Mouse (Mus musculus) granulocyte monocyte progenitor cell, adult 5-6 weeks (primary cell): ENCODE measurements around the gene Smco4. TPM values are rescaled to one million over a fixed set of nuclear protein-coding genes. Genes with fewer than 3 reads are reported as not detected.
A peak's percentile ranks its signal among the peaks of the same experiment; 100 is the strongest.
"Not testable (repeated sequence)": the region's sequence is repeated elsewhere in the genome, so short reads cannot be mapped to it uniquely, and the experiment has no call there.

Experiments
- ATAC-seq: replicated peaks from 2 replicates; pipeline ENCODE4 v1.8.0; 2016; ENCODE audit warnings: mild to moderate bottlenecking, moderate TSS enrichment, inconsistent platforms; ENCODE audit not compliant: poor library complexity, severe bottlenecking
- total RNA-seq, 2 experiments: library from RNA; stranded (forward) in 1 of 2; stranded (reverse) in 1 of 2; fragments of 200-712, 200-1000 nt in 1 of 2; fragments of >200 nt in 1 of 2; fragmentation: Nextera tagmentation in 1 of 2; gene quantifications; 2 replicates each; pipeline ENCODE4 v1.2.3; 2014 to 2017

The Smco4 gene
- total RNA-seq (2014; fragmentation: Nextera tagmentation) (29.3 and 46.2 TPM in 2 replicates), total RNA-seq (2017) (11.2 and 13.8 TPM in 2 replicates)

DNA sequence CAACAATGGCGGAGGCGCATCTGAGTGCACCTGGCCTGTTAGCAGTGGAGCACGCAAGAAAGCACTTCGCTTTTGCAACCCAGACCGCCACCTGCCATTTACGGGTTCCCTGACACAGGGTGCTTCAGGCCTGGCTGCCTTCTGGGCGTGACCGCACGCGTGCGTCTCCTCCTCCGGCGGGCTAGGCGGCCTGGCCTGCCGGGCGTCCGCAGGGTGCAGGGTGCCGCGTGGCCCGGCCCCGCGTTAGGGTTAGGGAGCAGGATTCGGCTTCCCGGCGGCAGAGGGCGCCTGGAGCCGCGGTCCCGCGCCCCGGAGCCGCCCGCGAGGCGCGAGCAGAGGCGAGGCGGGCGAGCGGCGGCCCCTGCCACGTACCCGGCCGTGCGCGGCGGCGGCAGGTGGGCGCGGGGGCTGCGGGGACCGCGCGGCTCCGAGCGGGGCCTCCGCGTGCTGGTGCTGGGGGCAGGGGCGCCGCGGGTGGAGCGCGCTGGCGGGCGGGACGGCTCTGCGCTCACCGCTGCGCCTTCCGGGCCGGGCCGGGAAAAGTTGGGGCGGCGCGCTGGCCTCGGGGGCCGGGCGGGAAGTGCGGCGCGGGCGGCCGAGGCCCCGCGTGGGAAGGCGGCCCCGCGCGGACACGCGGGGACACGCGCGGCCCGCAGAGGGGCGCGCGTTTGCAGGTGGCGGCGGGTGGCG, at the start of gene Smco4:
Smco4 (plus strand) TSS at position 198 of the 690 bp plus-strand sequence.
- ATAC-seq = peak; percentile 89

DNA sequence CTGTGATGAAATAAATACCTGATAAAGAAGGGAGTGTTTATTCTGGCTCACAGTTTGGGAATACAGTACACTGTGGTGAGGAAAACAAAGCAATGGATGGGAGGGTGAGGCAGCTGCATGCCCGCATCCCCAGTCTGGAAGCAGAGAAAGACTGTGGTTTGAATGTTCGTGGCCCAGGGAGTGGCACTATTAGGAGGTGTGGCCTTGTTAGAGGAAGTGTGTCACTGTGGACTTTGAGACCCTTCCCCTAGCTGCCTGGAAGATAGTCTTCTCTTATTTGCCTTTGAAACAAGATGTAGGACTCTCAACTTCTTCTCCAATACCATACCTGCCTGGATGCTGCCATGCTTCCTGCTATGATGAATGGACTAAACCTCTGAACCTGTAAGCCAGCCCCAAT, 45.8 kb upstream of the Smco4 start:
- no peak for ATAC-seq

DNA sequence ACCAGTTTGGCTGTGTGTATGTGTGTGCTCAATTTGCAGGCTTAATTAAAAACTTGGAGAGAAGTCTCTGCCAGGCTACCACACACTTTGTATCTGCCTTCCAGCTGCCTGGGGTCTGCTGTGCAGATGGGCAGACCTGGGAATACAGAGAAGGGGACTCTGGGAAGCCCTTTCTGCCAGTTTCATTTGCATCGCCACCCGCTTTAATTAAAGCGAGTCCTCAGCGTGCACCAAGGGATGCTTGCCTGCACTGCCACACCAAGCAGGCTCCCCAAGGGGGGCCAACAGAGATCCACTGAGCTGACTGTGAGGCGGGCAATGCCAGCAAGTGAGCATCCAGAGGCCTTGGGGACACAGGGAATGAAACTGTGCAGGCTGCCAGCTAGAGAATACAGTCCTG, 42.3 kb upstream of the Smco4 start:
- no peak for ATAC-seq

DNA sequence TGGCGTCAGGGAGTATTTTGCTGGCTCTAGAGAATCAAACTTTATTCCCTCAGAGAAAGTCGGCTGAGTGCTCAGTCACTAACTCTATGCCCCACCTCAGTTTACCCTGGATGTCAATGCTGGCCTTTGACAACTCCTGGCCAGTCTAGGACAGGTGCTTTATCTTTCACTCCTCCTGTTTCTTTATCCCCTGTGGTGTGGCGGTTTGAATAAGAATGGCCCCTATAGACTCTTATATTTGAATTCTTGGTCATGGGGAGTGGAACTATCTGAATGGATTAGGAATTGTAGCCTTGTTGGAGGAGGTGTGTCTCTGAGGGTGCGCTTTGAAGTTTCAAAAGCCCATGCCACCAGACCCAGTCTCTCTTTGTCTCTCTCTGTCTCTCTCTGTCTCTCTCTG, 21.0 kb upstream of the Smco4 start:
- ATAC-seq = no peak

DNA sequence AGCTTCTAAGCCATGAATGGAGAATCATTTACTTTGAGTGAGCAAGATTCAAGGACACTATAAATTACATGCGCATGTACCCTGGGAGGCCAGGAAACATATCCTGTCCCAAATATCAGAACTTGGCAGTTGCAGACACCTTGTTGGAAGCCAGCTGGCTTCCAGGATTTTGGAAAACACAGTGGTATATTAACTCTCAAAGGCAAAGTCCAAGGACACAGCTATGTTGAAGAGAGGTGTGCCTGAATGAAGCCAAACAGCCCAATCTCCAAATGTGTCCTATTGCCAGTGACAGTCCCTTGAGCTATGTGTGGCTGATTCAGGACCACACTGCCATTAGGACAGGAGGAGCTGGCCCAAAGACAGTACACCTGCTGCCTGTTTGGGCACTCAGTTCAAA, 20.0 kb upstream of the Smco4 start:
- ATAC-seq = no peak

DNA sequence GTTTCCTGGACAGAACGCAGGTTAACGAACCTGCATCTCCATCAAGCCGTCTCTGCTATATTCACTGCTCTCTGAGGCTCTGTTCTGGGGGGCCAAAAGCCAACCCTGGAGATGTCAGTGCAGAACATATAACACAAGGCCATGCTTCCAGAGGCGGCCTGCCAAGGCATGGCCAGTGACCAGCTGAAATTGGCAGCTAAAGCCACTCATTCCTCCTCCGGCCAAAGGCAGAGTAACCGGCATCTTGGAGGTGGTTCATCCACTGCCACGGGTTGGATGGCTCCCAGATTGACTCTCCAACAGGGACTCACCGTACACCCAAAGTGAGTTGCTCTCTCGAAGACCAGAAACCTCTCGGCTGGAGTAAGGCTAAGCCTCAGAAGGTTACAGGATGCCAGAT, 15.7 kb upstream of the Smco4 start:
- ATAC-seq = no peak

DNA sequence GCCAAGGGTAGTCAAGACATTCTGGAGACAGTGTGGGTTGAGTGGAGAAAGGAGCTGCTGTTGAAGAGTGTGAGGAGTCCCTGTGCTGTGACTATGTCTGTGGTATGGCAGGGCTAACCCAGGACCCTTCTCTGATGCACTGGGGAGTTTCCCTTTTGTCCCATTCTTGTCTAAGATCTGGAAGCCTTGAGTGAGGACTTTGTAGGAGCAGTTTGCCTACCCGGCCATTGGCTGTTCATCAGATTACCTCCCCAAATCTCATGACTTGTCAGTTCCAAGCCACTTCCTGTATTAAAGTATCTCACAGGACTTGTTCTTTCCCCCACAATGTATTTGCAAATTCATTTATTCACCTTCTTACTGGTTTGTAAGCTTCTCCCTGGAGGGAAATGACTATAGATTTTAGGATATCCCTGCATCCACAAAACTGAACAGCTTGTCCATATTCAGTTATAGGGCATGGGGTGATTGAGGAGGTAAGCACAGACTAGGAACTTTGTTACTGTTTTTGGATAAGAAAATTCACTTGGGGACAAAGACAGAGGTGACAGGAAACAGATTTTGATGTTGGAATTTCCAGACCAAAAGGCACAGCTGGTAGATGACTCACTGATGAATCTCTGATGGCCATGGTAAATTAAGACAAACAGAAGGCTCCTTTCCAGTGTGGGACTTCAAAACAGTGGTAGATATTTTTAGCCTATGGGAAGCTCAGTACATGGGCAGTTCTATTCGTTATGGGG, 5.4 kb upstream of the Smco4 start:
- no peak; the same call in 1 of the 2 replicates for ATAC-seq

DNA sequence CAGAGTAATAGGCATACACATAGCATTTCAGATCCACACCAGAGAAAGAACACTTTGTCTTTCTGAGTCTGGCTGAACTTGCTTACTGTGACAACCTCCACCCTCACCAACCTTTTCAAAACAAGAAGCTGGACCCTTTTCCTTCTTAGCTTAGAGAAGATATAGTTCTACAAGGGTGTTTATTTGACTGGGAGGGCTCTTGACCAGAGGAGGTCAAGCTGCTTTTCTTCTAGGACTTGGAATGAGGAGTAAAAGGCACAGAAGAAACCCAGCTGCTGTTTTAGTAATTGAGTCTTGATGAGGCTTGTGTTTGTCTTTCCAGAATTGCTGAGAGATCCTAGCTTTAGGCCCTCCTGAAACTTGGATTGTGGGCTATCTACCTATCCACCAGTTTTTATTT, 3.9 kb upstream of the Smco4 start:
- ATAC-seq = no peak

DNA sequence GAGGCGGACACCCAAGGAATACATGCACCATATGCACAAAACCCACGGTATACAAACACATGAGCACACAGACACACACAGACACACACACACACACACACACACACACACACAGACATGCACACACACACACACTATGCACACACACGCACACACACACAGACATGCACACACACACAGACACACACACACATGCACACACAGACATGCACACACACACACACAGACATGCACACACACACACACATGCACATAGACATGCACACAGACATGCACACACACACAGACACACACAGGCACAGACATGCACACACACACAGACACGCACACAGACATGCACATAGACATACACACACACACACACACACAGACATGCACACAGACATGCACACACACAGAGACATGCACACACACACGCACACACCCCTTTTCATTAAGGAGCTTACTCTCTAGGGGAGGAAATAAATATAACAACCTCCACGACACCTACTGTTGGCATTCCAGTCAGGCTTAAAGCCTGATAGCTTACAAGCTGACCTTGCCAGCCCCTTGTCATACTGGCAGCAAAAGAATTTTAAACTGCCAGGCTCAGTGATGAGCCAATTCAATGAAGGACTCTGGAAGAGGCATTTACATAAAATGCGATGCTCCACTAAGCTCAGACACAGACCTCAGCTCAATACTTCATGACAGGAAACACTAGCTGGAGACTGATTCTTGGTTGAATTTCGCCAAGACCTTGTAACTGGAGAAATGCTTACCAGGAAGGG, 2.7 kb upstream of the Smco4 start:
- no peak for ATAC-seq

DNA sequence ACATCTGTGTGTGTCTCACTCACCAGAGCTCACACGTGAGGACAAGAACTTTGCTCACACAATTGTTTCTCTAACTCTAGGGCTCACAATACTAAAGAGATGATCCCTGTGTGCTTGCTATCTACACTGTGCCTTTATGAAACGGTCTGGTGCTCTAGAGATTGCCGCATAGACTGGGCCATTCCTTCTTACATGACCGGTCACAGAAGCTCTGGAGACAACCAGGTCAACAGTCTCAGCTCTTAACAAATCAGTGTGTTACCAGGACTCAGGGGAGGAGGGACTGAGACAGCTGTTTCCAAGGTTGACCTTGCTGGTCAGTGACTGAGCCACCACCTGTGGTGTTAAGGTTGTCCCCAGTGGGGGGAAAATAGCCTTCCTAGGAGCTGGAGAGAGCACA, 1.5 kb upstream of the Smco4 start:
- ATAC-seq = no peak

DNA sequence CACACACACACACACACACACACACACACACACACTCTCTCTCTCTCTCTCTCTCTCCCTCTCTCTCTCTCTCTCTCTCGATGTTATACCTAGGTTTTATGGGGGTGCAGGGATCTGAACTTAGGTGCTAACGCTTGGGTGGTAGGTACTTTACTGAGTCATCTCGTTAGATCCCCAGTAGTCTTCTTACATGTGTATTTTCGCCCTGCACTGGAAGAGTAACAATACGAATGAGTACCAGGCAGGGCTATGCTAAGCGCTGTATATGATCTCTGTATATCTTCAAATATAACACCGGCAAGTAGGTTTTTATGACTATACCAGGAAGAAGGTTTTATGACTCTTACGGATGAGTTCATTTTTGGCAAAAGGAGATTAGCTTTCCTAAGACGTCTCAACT, 831 bp upstream of the Smco4 start:
- no peak for ATAC-seq

DNA sequence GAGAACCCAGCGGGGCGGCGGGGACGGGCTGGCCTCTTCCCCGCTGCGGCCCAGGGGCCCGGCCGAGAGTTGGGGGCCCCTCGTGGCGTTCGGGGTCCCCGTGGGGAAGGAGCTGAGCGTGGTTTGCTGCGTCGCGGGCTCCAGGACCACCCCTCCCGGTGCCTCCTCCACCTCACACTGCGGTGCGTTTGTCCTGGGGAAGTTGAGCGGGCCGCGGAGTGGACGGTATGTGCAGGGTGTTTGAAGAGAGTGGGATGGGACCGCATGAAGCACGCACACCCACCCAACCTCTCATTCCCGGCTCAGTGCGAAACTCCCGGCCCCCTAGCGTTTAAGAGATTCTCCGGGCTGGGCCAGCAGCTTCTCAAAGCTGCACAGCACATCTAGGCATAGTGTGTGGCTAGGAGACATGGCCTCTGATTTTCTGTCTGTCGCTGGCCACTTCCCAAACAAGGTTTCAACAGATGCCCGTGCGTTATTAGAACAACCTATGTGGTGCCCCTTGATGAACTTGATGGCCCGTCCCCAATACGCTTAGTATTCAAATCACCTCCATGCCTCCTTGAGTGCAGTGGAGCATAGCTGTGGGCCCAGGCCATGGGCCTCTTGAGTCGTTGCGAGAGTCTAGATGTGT, 810 bp downstream of the Smco4 start:
- peak; percentile 70 for ATAC-seq

DNA sequence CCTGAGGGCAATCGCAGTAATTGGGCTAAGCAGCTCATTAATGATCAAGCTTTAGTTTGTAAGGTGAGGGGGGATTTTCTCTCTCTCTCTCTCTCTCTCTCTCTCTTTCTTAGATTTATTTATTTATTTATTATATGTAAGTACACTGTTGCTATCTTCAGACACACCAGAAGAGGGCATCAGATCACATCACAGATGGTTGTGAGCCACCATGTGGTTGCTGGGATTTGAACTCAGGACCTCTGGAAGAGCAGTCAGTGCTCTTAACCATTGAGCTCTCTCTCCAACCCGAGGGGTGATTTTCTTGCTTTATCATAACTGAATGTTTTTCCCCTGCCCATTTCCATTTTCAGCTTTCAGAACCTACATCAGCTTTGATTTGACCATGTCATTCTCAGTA, 2.0 kb downstream of the Smco4 start:
- not testable (repeated sequence) for ATAC-seq

DNA sequence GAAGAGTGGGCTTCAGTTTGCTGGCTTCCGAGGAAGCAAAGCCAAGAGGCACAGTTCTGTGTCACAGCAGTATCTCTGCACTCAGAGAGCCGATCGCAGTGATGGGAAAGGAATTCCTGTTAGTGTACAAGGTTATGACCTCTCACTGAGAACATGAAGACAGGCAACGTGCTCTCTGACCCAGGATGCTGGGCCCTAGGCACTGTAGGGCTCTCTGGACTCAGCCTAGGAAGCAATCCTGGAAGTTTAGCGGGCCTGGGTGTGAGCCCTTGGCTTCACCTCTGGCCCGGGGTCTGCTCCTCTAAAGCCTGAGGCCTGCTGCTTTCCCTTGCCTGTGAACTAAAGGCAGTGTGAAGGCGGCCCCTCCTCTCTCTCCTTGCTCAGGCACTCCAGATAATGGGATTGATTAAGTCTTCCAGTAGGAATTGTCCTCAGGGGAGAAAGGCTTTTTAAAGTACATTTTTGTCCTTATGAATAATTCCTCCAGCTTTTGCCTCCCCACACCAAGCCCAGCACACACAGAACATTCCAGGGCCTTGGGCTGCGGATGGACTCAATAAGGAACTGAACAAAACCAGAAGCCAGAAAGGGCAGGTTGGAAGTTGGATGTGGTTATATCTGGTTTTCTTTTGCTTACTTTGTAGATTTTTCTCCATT, 2.8 kb downstream of the Smco4 start:
- ATAC-seq = no peak

DNA sequence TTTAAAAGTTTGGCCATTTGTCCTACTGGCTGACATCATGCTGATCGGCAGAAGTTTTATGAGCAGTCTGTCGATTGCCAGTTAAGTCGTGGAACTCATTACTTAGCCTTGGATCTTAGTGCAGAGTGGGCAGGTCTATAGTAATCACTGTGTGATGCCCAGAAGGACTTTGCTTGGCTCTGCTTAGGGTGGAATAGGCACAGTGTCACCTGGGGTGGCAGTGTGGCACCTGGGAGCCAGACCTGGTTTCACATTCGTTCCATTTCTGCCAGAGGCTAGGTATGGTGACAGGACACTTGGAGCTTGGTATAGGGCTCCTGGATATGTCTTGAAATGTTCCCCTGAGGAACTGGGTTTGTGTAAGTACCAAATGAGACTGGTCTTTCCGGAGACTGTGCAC, 6.8 kb downstream of the Smco4 start:
- ATAC-seq = no peak

DNA sequence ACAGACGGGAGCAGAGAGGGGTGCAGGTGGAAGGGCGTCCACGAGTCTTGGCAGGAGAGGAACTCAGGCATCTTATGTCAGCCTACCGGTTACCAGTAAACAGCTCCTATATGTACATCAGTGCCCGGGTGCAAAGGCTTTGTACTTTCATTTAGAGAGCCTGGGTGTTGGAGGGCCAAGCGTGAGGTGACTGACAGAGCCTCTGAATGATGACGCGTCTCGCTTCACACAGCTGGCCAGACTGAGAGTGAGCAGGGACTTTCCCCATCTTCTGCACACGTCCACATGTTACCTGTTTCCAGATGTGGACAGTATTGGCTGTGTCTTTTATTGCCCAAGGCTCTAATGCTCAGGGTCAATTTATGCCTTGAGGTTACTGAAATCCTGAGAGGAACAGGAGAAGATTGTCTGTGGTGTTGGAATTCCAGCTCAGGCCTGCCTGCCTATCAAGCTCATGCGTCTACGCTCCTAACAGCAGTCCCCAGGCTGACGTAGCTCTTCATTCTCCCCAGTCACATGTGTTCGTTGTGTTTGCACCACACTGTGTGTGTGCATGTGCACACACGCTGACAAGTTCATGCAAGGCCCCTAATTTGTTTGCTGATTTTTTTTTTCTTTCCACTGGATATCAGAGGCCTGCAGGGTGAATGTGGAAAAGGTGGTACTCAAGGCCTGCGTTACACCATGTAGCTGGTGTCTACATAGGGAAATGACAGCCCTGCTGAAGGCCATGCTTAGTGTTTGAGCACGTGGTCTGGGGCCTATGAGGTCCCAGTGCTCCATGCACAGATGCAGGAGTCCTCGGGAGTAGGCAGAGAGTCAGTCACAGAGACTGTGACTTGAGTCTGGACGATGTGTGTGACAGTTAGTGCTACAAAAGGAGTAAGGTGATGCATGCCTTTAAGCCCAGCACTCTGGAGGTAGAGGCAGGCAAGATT, 8.4 kb downstream of the Smco4 start:
- no peak for ATAC-seq

DNA sequence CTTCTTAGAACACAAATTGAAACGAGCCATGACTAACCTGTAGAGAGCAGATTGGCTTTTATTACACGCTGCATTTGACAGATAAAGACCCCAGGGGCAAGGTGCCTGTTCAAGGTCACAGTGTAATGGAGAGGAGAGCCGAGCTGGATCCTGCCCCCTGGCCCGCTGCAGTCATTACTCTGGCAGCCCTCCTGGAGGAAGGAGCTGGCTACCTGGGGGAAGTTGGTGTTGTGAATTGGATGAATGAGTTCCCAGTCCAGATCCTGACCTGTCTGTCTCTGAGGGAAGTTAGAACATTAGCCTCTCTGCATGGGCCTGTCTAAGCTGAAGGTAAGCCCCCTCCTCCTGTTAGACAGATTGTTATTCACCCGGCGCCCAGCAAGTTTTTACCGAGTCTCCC, 9.2 kb downstream of the Smco4 start:
- ATAC-seq = no peak

DNA sequence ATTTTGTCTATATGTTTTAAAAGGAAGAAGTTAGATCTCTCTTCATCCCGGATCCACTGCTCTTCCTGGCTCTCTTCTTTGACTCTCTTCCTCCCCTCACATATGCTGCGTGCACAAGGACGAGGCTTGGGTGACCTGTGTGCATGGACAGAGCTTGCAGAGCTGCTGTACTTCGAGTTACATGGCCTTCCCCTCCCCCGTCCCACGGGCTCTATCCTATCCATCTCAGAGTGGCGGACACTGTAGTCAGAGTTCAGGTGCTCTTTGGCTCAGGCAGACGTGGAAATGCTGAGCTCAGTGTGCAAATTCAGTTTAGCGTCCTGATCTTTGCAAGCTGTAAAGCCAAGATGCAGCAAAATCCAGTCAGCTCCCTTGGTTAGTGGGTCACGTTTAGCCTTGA, 10.1 kb downstream of the Smco4 start:
- ATAC-seq = no peak

DNA sequence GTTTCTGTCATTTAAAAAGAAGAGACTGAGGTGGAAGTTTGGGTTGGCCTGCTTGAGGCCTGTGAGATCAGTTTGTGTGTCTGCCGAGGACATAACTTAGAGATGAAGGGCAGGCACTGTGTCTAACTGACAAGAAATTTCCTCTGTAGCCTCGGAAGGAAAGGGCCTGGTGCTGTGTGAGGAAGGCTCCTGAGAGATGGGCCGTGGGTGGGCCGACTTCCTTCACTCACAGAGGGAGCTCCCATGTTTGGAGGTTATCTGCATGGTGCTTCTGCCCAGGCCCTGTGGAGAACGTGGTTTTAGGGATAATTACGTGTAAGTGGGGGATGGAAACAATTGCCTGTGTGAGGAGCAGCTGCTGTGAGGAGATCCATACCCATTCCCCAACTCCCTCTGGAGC, 10.6 kb downstream of the Smco4 start:
- no peak for ATAC-seq
